Mouse (Mus musculus) T-helper 2 cell (primary cell): Measurements from ENCODE around the gene Meox1.

Experiments
- in situ Hi-C: fragments of 300-600 bp; cut with MboI, MseI; formaldehyde crosslinking; loops from one replicate; pipeline ENCODE4 v1.15.1; 2025; ENCODE audit warnings: high pct_unique_total_duplicates

Gene Meox1

GRCm38 (mm10) chr11:101901309-101901708 is 7.1 kb upstream of the Meox1 start:
- in situ Hi-C loops = loop anchor here (10.0 kb wide), 1 partner anchor 1153 kb away; no protein-coding TSS in a partner anchor

GRCm38 (mm10) chr11:101898328-101898727 is 4.2 kb upstream of the Meox1 start:
- in situ Hi-C loops = no loop called here

GRCm38 (mm10) chr11:101896546-101897361 is 2.6 kb upstream of the Meox1 start:
- in situ Hi-C loops = no loop called here

- in situ Hi-C loops = no loop called here
These were observed 614 bp downstream of the Meox1 start for GRCm38 (mm10) chr11:101893560-101893959.

GRCm38 (mm10) chr11:101891451-101891850 is 2.7 kb downstream of the Meox1 start:
- in situ Hi-C loops = no loop called here

- in situ Hi-C loops = no loop called here
These were observed 4.4 kb downstream of the Meox1 start for GRCm38 (mm10) chr11:101889781-101890180.

GRCm38 (mm10) chr11:101888820-101889219 is 5.4 kb downstream of the Meox1 start:
- in situ Hi-C loops = no loop called here

- in situ Hi-C loops = no loop called here
These were observed 7.7 kb downstream of the Meox1 start for GRCm38 (mm10) chr11:101886436-101886835.

- in situ Hi-C loops = no loop called here
These were observed 8.3 kb downstream of the Meox1 start for GRCm38 (mm10) chr11:101885881-101886319.

GRCm38 (mm10) chr11:101885232-101885631 is 8.9 kb downstream of the Meox1 start:
- in situ Hi-C loops = no loop called here

- in situ Hi-C loops = no loop called here
These were observed 10.3 kb downstream of the Meox1 start for GRCm38 (mm10) chr11:101883911-101884310.

- in situ Hi-C loops = no loop called here
These were observed 11.5 kb downstream of the Meox1 start for GRCm38 (mm10) chr11:101882500-101883290.

GRCm38 (mm10) chr11:101881604-101882071 is 12.5 kb downstream of the Meox1 start:
- in situ Hi-C loops = no loop called here

- in situ Hi-C loops = no loop called here
These were observed 13.0 kb downstream of the Meox1 start for GRCm38 (mm10) chr11:101881185-101881584.

GRCm38 (mm10) chr11:101879672-101880071 is 14.5 kb downstream of the Meox1 start:
- in situ Hi-C loops = no loop called here

- in situ Hi-C loops = no loop called here
These were observed 15.5 kb downstream of the Meox1 start for GRCm38 (mm10) chr11:101878696-101879095.

GRCm38 (mm10) chr11:101874978-101875377 is 19.2 kb downstream of the Meox1 start:
- in situ Hi-C loops = no loop called here

GRCm38 (mm10) chr11:101873909-101874308 is 20.3 kb downstream of the Meox1 start:
- in situ Hi-C loops = no loop called here

GRCm38 (mm10) chr11:101871435-101871834 is 22.7 kb downstream of the Meox1 start:
- in situ Hi-C loops = no loop called here

GRCm38 (mm10) chr11:101870067-101870765 is 24.0 kb downstream of the Meox1 start:
- in situ Hi-C loops = no loop called here

- in situ Hi-C loops = no loop called here
These were observed 26.6 kb downstream of the Meox1 start for GRCm38 (mm10) chr11:101867513-101868052.

GRCm38 (mm10) chr11:101858742-101859141 is 35.4 kb downstream of the Meox1 start:
- in situ Hi-C loops = no loop called here
